21 mouse cellular contexts compared by ENCODE assay signal in genomic region chr4:23010346-23010745, GRCm38 (mm10).
"Had no signal": no experiment of that assay in that cellular context is flagged by ENCODE, and none has a peak within 500 bp of the region (broad histone marks: within the 10 kb centered on the region; RNA-seq: fewer than 3 reads in every experiment).

No protein-coding gene starts in this region.

- H3K4me1 ChIP-seq: heart, embryonic 10.5 days; heart, embryonic 12.5 days; hindbrain, embryonic 10.5 days; hindbrain, embryonic 12.5 days; intestine, embryonic 15.5 days; limb, embryonic 10.5 days; limb, embryonic 12.5 days; liver, embryonic 13.5 days; liver, embryonic 15.5 days had no signal

- H3K27ac ChIP-seq: gastrocnemius, adult 2 months; heart, embryonic 10.5 days; hindbrain, embryonic 10.5 days; hindbrain, embryonic 12.5 days; hindbrain, embryonic 14.5 days; intestine, embryonic 15.5 days; kidney, postnatal 0 days; layer of hippocampus, adult 2 months; left cerebral cortex, adult 2 months; limb, embryonic 10.5 days; limb, embryonic 12.5 days; liver, embryonic 13.5 days; liver, embryonic 15.5 days had no signal

- H3K36me3 ChIP-seq: heart, embryonic 10.5 days; heart, embryonic 12.5 days; hindbrain, embryonic 10.5 days; hindbrain, embryonic 12.5 days; intestine, embryonic 15.5 days; limb, embryonic 10.5 days; limb, embryonic 12.5 days; liver, embryonic 13.5 days; liver, embryonic 15.5 days had no signal

- H3K4me3 ChIP-seq: gastrocnemius, adult 2 months; heart, embryonic 10.5 days; heart, embryonic 12.5 days; hindbrain, embryonic 10.5 days; hindbrain, embryonic 12.5 days; intestine, embryonic 15.5 days; layer of hippocampus, adult 2 months; left cerebral cortex, adult 2 months; limb, embryonic 10.5 days; limb, embryonic 12.5 days; liver, embryonic 13.5 days; liver, embryonic 15.5 days had no signal

- DNase-seq: gastrocnemius, adult 2 months; gastrocnemius, postnatal 10 days; gastrocnemius, postnatal 25 days; heart, adult 18-20 months; heart, postnatal 10 days; heart, postnatal 4 days; liver; liver, embryonic 13.5 days; liver, postnatal 0 days had no signal

- H3K27me3 ChIP-seq: heart, embryonic 12.5 days; hindbrain, embryonic 12.5 days; intestine, embryonic 15.5 days; limb, embryonic 12.5 days; liver, embryonic 13.5 days; liver, embryonic 15.5 days had no signal
